Mouse (Mus musculus): ENCODE results near the gene H2-Eb2. TPM values are rescaled to one million over a fixed set of nuclear protein-coding genes. Genes with fewer than 3 reads are reported as not detected.

The H2-Eb2 gene
- polyA plus RNA-seq, 1 experiment from 2014 or later: not detected

DNA sequence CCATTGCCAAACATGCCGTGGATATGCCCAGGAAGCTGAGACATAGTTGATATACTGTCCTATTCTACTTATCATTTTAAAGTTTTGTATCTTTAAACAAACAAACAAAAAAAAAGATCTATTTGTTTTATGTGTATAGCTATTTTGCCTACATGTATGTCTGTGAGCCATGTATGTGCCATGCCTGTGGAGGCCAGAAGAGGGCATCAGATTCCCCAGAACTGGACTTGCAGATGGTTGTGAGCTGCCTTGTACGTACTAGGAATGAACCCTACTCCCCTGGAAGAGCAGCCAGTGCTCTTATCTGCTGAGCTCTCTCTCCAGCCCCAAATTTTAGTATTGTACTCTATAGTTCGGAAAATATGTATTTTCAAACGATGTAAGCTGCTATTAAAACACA, 63.0 kb downstream of the H2-Eb2 start:
- H3K4me2 ChIP-seq: no peak overlapping the region
- H3K4me1 ChIP-seq: peaks cover 7% of the 10 kb centered on the region
- H3K9me3 ChIP-seq: no peaks in the 10 kb centered on the region
- no peak overlapping the region for H3K4me3 ChIP-seq
- no peak overlapping the region for H3K27ac ChIP-seq
- no peak for ATAC-seq (ENCODE audit: insufficient number of reproducible peaks, low FRiP score, low TSS enrichment, low read depth)
- no peaks in the 10 kb centered on the region for H3K36me3 ChIP-seq
- peaks cover 7% of the 10 kb centered on the region; the same call in 1 of the 2 replicates for H3K27me3 ChIP-seq
- 35% methylated on average over 4 of the region's 4 CpGs for WGBS
- no peak overlapping the region for H3K9ac ChIP-seq

Other genes with a start within 250 kb of the H2-Eb2 start
- 0.61 and 0.79 TPM in 2 replicates for gene H2-Oa, start 233.3 kb upstream of the H2-Eb2 start, polyA plus RNA-seq (2015; fragmentation: Nextera tagmentation; extraction: Ambion mirVana)
- gene H2-DMa, start 206.1 kb upstream of the H2-Eb2 start, polyA plus RNA-seq (2015; fragmentation: Nextera tagmentation; extraction: Ambion mirVana): 13.4 and 15.2 TPM in 2 replicates
- 104 and 112 TPM in 2 replicates for gene Brd2, start 203.0 kb upstream of the H2-Eb2 start, polyA plus RNA-seq (2015; fragmentation: Nextera tagmentation; extraction: Ambion mirVana)
- gene H2-DMb2, start 182.4 kb upstream of the H2-Eb2 start, polyA plus RNA-seq (2015; fragmentation: Nextera tagmentation; extraction: Ambion mirVana): 0.37 and 0.38 TPM in 2 replicates
- gene H2-DMb1, start 172.6 kb upstream of the H2-Eb2 start, polyA plus RNA-seq (2015; fragmentation: Nextera tagmentation; extraction: Ambion mirVana): 2.6 and 3.3 TPM in 2 replicates
- gene Tap1, start 138.1 kb upstream of the H2-Eb2 start, polyA plus RNA-seq (2015; fragmentation: Nextera tagmentation; extraction: Ambion mirVana): 13.2 and 13.4 TPM in 2 replicates
- 3.1 and 3.4 TPM in 2 replicates for gene Psmb9, start 137.9 kb upstream of the H2-Eb2 start, polyA plus RNA-seq (2015; fragmentation: Nextera tagmentation; extraction: Ambion mirVana)
- 11.7 and 12.1 TPM in 2 replicates for gene Psmb8, start 127.9 kb upstream of the H2-Eb2 start, polyA plus RNA-seq (2015; fragmentation: Nextera tagmentation; extraction: Ambion mirVana)
- 5.9 and 6.1 TPM in 2 replicates for gene Tap2, start 122.1 kb upstream of the H2-Eb2 start, polyA plus RNA-seq (2015; fragmentation: Nextera tagmentation; extraction: Ambion mirVana)
- gene H2-Ob, start 86.8 kb upstream of the H2-Eb2 start, polyA plus RNA-seq (2015; fragmentation: Nextera tagmentation; extraction: Ambion mirVana): 0.32 TPM in 1 of 2 replicates, not detected in the other
- gene H2-Ab1, start 68.0 kb upstream of the H2-Eb2 start, polyA plus RNA-seq (2015; fragmentation: Nextera tagmentation; extraction: Ambion mirVana): 5.8 and 7.5 TPM in 2 replicates
- gene H2-Aa, start 37.8 kb upstream of the H2-Eb2 start, polyA plus RNA-seq (2015; fragmentation: Nextera tagmentation; extraction: Ambion mirVana): 2.9 and 3.3 TPM in 2 replicates
- gene H2-Eb1, start 19.8 kb upstream of the H2-Eb2 start, polyA plus RNA-seq (2015; fragmentation: Nextera tagmentation; extraction: Ambion mirVana): 3.3 and 3.8 TPM in 2 replicates
- 0.20 TPM in 2 replicates for gene Btnl2, start 29.2 kb downstream of the H2-Eb2 start, polyA plus RNA-seq (2015; fragmentation: Nextera tagmentation; extraction: Ambion mirVana)
- gene Btnl1, start 51.5 kb downstream of the H2-Eb2 start, polyA plus RNA-seq (2015; fragmentation: Nextera tagmentation; extraction: Ambion mirVana): not detected in 2 replicates
- 0.61 TPM in 1 of 2 replicates, not detected in the other for gene BC051142, start 73.2 kb downstream of the H2-Eb2 start, polyA plus RNA-seq (2015; fragmentation: Nextera tagmentation; extraction: Ambion mirVana)
- not detected in 2 replicates for gene Btnl4, start 151.7 kb downstream of the H2-Eb2 start, polyA plus RNA-seq (2015; fragmentation: Nextera tagmentation; extraction: Ambion mirVana)
- not detected in 2 replicates for gene Btnl6, start 191.7 kb downstream of the H2-Eb2 start, polyA plus RNA-seq (2015; fragmentation: Nextera tagmentation; extraction: Ambion mirVana)
- gene Notch4, start 238.6 kb downstream of the H2-Eb2 start, polyA plus RNA-seq (2015; fragmentation: Nextera tagmentation; extraction: Ambion mirVana): 3.4 and 5.9 TPM in 2 replicates